Mouse (Mus musculus): ENCODE measurements around the gene Comt. TPM values are rescaled to one million over a fixed set of nuclear protein-coding genes. Genes with fewer than 3 reads are reported as not detected.

The Comt gene
- polyA plus RNA-seq, 2 experiments: 69.8 to 73.8 TPM

GRCm38 (mm10) chr16:18416094-18416761, 10.4 kb downstream of the Comt start:
- Histone ChIP-seq H3K36me3 (replicated peaks; ENCODE audit: control insufficient read depth, insufficient read depth, low read depth) (peaks cover 44% of the 10 kb centered on the region), H3K9ac (replicated peaks) (no peak overlapping the region), H3K4me2 (ENCODE audit: low read depth) (no peak overlapping the region), H3K4me1 (replicated peaks; ENCODE audit: control insufficient read depth in 2 of 2, insufficient read depth in 2 of 2, low read length in 1 of 2) (peaks cover 17 to 31% of the 10 kb centered on the region in 2 experiments), H3K4me3 (ENCODE audit: insufficient read depth in 1 of 2, low read depth in 2 of 2, low read length in 2 of 2) (no peak overlapping the region), H3K27ac (no peak overlapping the region), H3K27me3 (ENCODE audit: control insufficient read depth, insufficient read depth, low read length) (no peaks in the 10 kb centered on the region), H3K9me3 (ENCODE audit: control insufficient read depth, low read length) (no peaks in the 10 kb centered on the region)
- ATAC-seq (ENCODE audit: insufficient read depth): no peak
- TF ChIP-seq EP300 (IDR thresholded peaks at IDR 0.05; ENCODE audit: low read depth): no peak
- TF ChIP-seq CTCF (IDR thresholded peaks at IDR 0.05; ENCODE audit: low read depth): no peak
- DNase-seq (ENCODE audit: low read depth in 3 of 3, low spot score in 3 of 3): no peak
- WGBS (ENCODE audit: insufficient replicate concordance): 83% methylated on average over 18 of the region's 18 CpGs

GRCm38 (mm10) chr16:18413032-18413816, 13.4 kb downstream of the Comt start:
- DNase-seq (ENCODE audit: low read depth in 3 of 3, low spot score in 3 of 3) (no peak), ATAC-seq (ENCODE audit: insufficient read depth) (no peak)
- WGBS (ENCODE audit: insufficient replicate concordance): 67% methylated on average over 7 of the region's 7 CpGs
- peaks cover 64% of the 10 kb centered on the region for H3K36me3 ChIP-seq (replicated peaks; ENCODE audit: control insufficient read depth, insufficient read depth, low read depth)
- TF ChIP-seq CTCF (IDR thresholded peaks at IDR 0.05; ENCODE audit: low read depth) (no peak), EP300 (IDR thresholded peaks at IDR 0.05; ENCODE audit: low read depth) (no peak)
- peaks cover 0 to 6% of the 10 kb centered on the region in 2 experiments; a peak in 2 of 4 replicates for H3K4me1 ChIP-seq (replicated peaks; ENCODE audit: control insufficient read depth in 2 of 2, insufficient read depth in 2 of 2, low read length in 1 of 2)
- no peak overlapping the region for H3K9ac ChIP-seq (replicated peaks)
- no peaks in the 10 kb centered on the region for H3K27me3 ChIP-seq (ENCODE audit: control insufficient read depth, insufficient read depth, low read length)
- H3K4me2 ChIP-seq (ENCODE audit: low read depth): no peak overlapping the region
- H3K9me3 ChIP-seq (ENCODE audit: control insufficient read depth, low read length): no peaks in the 10 kb centered on the region
- no peak overlapping the region for H3K4me3 ChIP-seq (ENCODE audit: insufficient read depth in 1 of 2, low read depth in 2 of 2, low read length in 2 of 2)
- no peak overlapping the region; the same call in 1 of the 2 replicates for H3K27ac ChIP-seq

- peaks cover 0 to 4% of the 10 kb centered on the region in 2 experiments; a peak in 1 of 4 replicates for H3K4me1 ChIP-seq (replicated peaks; ENCODE audit: control insufficient read depth in 2 of 2, insufficient read depth in 2 of 2, low read length in 1 of 2)
- no peak overlapping the region for H3K4me3 ChIP-seq (ENCODE audit: insufficient read depth in 1 of 2, low read depth in 2 of 2, low read length in 2 of 2)
- no peak for TF ChIP-seq EP300 (IDR thresholded peaks at IDR 0.05; ENCODE audit: low read depth)
- TF ChIP-seq CTCF (IDR thresholded peaks at IDR 0.05; ENCODE audit: low read depth): no peak
- no peak overlapping the region for H3K27ac ChIP-seq
- H3K9ac ChIP-seq (replicated peaks): no peak overlapping the region
- 72% methylated on average over 12 of the region's 12 CpGs for WGBS (ENCODE audit: insufficient replicate concordance)
- H3K36me3 ChIP-seq (replicated peaks; ENCODE audit: control insufficient read depth, insufficient read depth, low read depth): peaks cover 64% of the 10 kb centered on the region
- no peak overlapping the region for H3K4me2 ChIP-seq (ENCODE audit: low read depth)
- ATAC-seq (ENCODE audit: insufficient read depth) (peak; percentile 10; the same call in 1 of the 2 replicates), DNase-seq (ENCODE audit: low read depth in 3 of 3, low spot score in 3 of 3) (no peak)
- H3K27me3 ChIP-seq (ENCODE audit: control insufficient read depth, insufficient read depth, low read length): no peaks in the 10 kb centered on the region
- no peaks in the 10 kb centered on the region for H3K9me3 ChIP-seq (ENCODE audit: control insufficient read depth, low read length)
Measured at GRCm38 (mm10) chr16:18411802-18412476, 14.7 kb downstream of the Comt start.

GRCm38 (mm10) chr16:18411026-18411649, 15.5 kb downstream of the Comt start:
- Histone ChIP-seq H3K9ac (replicated peaks) (no peak overlapping the region), H3K9me3 (ENCODE audit: control insufficient read depth, low read length) (no peaks in the 10 kb centered on the region), H3K36me3 (replicated peaks; ENCODE audit: control insufficient read depth, insufficient read depth, low read depth) (peaks cover 58% of the 10 kb centered on the region), H3K4me3 (ENCODE audit: insufficient read depth in 1 of 2, low read depth in 2 of 2, low read length in 2 of 2) (no peak overlapping the region), H3K27ac (no peak overlapping the region), H3K27me3 (ENCODE audit: control insufficient read depth, insufficient read depth, low read length) (no peaks in the 10 kb centered on the region), H3K4me2 (ENCODE audit: low read depth) (no peak overlapping the region), H3K4me1 (replicated peaks; ENCODE audit: control insufficient read depth in 2 of 2, insufficient read depth in 2 of 2, low read length in 1 of 2) (peaks cover 0 to 2% of the 10 kb centered on the region in 2 experiments; a peak in 1 of 4 replicates)
- TF ChIP-seq CTCF (IDR thresholded peaks at IDR 0.05; ENCODE audit: low read depth) (no peak), EP300 (IDR thresholded peaks at IDR 0.05; ENCODE audit: low read depth) (no peak)
- ATAC-seq (ENCODE audit: insufficient read depth) (no peak), DNase-seq (ENCODE audit: low read depth in 3 of 3, low spot score in 3 of 3) (no peak)
- WGBS (ENCODE audit: insufficient replicate concordance): 93% methylated on average over 13 of the region's 13 CpGs

All from liver, embryonic 14.5 days (tissue).